Mouse (Mus musculus) small intestine, adult 2 months (tissue): ENCODE data around the gene Hs3st5.

Source experiments
- CTCF ChIP-seq: fragments of 200-500 bp; IDR thresholded peaks from 2 replicates; pipeline ENCODE4 v1.5.1; 2012; ENCODE audit warnings: low read depth, mild to moderate bottlenecking, control low read depth, inconsistent platforms, low read length, moderate library complexity, mixed read lengths; ENCODE audit not compliant: insufficient replicate concordance, insufficient read length; ENCODE audit errors: extremely low read depth
- POLR2A ChIP-seq: fragments of 200-500 bp; IDR thresholded peaks from 2 replicates; pipeline ENCODE4 v1.6.1; 2012; ENCODE audit warnings: low read depth, mild to moderate bottlenecking, control low read depth, inconsistent platforms, low read length, moderate library complexity

- no peak for TF ChIP-seq CTCF
- no peak for TF ChIP-seq POLR2A
Observed at GRCm38 (mm10) chr10:36800925-36801482, 294.4 kb downstream of the Hs3st5 start.
